Mouse (Mus musculus): ENCODE data around the gene Sema6d. TPM values are rescaled to one million over a fixed set of nuclear protein-coding genes. Genes with fewer than 3 reads are reported as not detected.
A peak's percentile ranks its signal among the peaks of the same experiment; 100 is the strongest.

The Sema6d gene
- 10 to 100 TPM in 1 of 2 experiments, 1 to 10 TPM in 1; 5.7 to 10.4 TPM for total RNA-seq (2021)
- long read RNA-seq, experiment 1, full-length matches to known transcripts = 2 of 10 reads
- long read RNA-seq, experiment 1, partial matches to known transcripts = 2 of 10 reads
- long read RNA-seq, experiment 1, other reads (novel, unspliced or antisense) = 6 of 10 reads
- long read RNA-seq, experiment 2, full-length matches to known transcripts = 1 of 2 reads
- long read RNA-seq, experiment 2, partial matches to known transcripts = 0 of 2 reads
- long read RNA-seq, experiment 2, other reads (novel, unspliced or antisense) = 1 of 2 reads

DNA sequence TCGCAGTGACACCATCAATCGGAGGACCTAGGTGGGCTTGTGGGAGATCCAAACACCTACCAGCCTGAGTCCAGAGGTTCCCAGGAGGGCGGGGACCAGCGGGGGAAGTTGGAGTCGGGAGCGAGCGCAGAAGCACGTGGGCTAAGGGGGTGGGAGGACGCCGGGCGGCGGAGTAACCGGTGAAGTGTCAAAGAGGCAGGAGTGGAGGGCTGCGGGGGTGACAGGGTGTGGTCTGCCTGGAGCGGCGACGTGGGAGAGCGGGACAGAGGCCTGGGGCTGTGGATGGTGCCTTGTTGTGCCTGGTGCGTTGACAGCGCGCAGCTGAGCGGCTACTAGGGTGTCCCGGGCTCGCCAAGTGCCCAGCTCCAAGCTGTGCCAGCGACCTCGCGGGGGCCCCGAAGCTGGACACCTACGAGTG is at the start of gene Sema6d:
Gene Sema6d (plus strand): TSS at position 157 of the 418 bp plus-strand sequence.
- TF ChIP-seq CTCF (IDR thresholded peaks at IDR 0.05) = no peak
- intact Hi-C loops (cut with DNase I) = no loop called here
- Histone ChIP-seq H3K4me3 (peak within 1 kb of the TSS; percentile 67), H3K27ac (no peak within 1 kb of the TSS)
- peak; percentile 12 for DNase-seq

DNA sequence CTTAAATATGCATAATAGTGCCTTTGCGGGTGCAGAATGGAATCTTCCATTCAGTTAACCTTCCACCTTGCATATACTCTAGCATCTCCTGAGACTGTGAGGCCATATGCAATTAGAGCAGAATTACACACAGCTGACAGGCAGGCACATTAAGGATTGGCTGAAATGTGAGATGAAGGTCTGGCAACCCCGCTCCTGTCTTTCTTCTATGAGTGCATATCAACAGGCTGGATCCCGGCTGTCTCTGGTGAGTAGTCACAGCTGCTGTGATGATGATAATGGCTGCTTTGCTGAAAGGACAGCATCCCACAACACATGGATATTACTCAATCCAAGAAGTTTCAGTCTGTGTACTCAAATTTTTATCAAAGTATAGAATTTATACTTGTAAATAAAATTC is 29.9 kb upstream of the Sema6d start:
- no peak overlapping the region for H3K27ac ChIP-seq
- intact Hi-C loops (cut with DNase I) = no loop called here
- no peak for TF ChIP-seq CTCF (IDR thresholded peaks at IDR 0.05)
- H3K4me3 ChIP-seq = no peak overlapping the region
- no peak for DNase-seq

DNA sequence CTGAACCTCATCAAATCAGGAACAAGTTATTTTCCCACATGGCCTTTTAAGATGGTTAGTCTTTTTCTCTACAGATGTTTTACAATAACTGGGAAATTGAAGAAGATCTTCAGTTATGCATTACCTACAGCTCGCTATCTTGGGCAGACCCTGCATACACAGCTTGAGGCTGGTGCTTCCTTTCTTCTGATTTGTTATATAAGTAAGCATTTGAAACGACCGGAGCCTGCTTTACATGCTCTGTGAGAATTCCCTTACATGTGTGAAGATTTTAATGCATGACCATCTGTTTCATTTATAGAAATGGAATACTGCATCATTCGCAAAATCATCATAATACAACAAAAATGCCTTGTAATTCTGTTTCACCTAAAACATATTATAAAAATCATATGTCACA is 21.4 kb upstream of the Sema6d start:
- no peak for TF ChIP-seq CTCF (IDR thresholded peaks at IDR 0.05)
- Histone ChIP-seq H3K4me3 (no peak overlapping the region), H3K27ac (no peak overlapping the region)
- intact Hi-C loops (cut with DNase I) = no loop called here
- DNase-seq = no peak

DNA sequence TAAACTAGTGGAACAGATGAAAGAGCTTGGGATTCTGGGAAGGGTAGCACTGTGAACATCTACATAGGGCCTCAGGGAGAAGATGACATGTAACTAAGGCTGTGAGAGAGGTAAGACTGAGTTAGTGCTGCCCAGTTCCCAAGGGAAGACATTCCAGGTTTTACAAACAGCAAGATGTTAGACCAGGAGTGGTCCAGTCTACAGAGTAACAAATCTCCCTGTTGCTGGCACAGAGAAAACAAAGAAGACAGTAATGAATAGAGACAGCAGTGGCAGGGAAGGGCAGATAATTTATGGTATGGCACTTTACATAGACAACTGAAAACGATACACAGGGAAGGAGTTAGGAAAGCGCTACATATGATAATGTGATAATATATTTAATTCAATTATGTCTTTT is 19.1 kb upstream of the Sema6d start:
- TF ChIP-seq CTCF (IDR thresholded peaks at IDR 0.05) = no peak
- intact Hi-C loops (cut with DNase I) = no loop called here
- DNase-seq = no peak
- H3K4me3 ChIP-seq = no peak overlapping the region
- no peak overlapping the region for H3K27ac ChIP-seq

DNA sequence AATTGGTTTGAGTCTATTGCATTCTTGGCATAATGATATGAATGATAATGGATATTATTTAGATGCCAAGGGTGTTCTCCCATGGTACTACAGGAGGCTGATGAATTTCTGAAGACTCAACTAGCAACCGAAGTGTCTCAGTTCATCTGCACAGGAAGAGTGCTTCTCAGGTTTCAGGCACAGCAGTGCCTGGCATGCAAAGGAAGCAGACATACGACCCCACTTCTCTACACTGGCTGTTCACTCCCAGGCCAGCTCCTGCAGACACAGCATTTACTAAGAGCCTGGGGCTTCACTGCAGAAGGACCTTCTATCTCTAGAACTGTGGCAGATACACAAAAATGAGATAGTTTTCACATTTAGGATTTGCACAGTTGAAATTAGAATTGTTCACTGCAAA is 18.4 kb upstream of the Sema6d start:
- TF ChIP-seq CTCF (IDR thresholded peaks at IDR 0.05) = no peak
- no peak overlapping the region for H3K27ac ChIP-seq
- no peak overlapping the region for H3K4me3 ChIP-seq
- intact Hi-C loops (cut with DNase I) = no loop called here
- no peak for DNase-seq

DNA sequence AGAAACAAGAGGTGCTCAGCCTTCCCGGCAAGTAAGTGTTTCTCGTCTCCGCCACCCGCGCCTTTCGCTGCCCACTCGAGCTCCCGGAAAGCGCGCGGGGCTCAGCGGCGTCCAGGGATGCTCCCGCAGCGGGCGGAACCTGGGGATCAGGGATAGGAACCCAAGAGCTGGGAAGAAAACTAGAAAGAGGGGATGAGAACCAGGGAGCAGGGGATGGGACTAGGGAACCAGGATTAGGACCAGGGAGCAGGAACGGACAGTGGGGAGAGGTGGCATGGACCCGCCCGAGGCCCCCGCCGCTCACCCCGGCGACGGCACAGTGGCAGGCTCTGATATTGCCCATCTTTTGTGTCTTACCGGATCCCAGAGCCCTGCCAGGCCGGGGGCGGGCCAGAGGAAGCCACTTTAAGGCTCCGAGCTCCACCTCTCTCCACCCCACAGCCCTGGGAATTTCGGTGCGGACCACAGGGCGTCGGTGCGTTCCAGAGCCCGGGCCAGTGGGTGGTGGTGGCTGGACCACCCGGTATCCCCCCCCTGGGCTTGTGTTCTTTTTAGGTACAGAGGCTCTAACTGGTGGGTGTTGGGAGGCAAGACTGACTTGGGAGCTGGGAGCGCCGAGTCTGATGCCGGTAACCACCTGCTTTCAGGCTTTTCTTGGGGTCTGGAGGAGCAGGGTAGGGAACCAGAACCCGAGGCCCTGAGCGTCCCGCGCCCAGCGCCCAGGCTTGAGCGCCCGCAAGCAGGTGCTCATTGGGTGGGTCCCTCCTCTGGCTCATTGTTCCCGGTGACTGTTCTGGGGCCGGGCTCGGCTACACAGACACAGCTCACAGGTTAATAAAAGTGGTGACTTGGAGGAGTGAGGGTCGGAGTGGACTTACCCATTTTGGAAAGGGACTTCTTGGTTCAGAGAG is 717 bp downstream of the Sema6d start:
- no peak for TF ChIP-seq CTCF (IDR thresholded peaks at IDR 0.05)
- intact Hi-C loops (cut with DNase I) = no loop called here

DNA sequence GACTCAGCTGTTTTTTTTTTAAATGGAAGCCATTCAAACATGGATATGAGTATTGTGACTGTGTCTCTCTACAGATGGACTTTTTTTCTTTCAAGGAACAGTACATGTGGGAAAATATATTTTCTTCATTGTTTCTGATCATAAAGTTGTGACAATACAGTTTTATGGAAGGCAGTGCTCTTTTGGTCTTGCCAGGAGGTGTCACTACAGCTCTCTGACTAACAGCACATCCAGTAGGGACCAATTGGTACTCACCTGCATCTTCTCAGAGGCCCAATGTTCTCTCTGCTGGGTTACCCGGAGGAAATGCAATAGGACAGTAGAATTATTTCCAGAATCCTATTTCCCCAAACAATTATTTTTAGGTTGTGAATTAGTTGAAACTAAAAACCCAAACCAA is 9.9 kb downstream of the Sema6d start:
- TF ChIP-seq CTCF (IDR thresholded peaks at IDR 0.05) = peak; percentile 38
- DNase-seq = no peak
- Histone ChIP-seq H3K27ac (no peak overlapping the region), H3K4me3 (no peak overlapping the region)
- intact Hi-C loops (cut with DNase I) = loop anchor here (2.0 to 5.0 kb wide), 2 partner anchors 508 to 1089 kb away; no protein-coding TSS in a partner anchor

More for the DNA sequence above, 717 bp downstream of the Sema6d start:
- H3K27ac ChIP-seq = no peak overlapping the region
- H3K4me3 ChIP-seq = peak overlapping the region; percentile 67
- DNase-seq = peak; percentile 12

DNA sequence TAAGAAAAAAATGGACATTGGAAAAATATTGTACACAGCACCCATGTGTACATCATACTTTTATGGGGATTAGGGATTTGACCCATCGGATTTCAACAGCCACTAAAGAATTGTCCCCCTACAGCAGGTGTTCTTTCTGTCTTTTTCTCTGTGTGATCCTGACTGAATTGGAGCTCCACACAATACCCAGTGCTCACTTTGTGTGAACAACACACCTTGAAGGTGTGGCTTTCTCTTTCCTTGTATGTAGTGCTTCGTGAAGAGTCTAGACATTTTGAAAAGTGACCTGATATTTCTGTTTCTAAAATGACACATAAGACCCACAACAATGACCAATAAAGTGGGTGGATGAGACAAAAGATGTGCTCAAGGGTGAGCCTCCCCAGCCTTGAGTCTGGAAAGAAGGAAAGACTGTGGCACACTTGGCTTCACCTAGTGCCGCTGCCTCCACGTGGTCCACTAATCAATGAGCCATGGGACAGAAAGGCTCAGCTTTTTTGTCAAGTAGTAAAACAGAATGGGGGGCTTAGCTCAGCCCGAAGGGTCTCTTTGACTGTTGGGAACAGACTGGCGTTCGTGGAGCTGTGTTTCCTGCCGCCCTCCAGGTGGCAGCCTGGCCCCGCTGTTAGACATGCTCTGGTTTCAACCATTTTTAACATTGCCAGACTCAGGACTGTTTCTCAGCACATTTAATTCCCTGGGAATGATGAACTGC is 10.9 kb downstream of the Sema6d start:
- DNase-seq = peak; percentile 61
- H3K4me3 ChIP-seq = no peak overlapping the region
- intact Hi-C loops (cut with DNase I) = loop anchor here (1.0 to 5.0 kb wide), 3 partner anchors 507 to 1088 kb away; no protein-coding TSS in a partner anchor
- TF ChIP-seq CTCF (IDR thresholded peaks at IDR 0.05) = peak; percentile 90
- no peak overlapping the region for H3K27ac ChIP-seq

DNA sequence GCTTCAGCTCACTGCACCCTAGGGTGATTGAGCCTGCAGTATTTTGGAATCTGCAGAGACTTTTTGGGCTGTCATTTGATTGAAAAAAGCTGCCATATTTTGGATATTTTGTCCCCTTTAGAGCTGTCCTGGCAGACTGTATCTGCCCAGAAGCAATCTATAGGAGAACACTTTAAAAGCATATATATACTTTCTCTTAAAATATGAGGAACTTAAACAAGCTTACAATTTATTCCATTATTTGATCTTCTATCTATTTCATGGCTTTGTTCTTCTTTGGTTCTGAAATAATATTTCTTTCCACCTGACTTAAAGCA is 11.4 kb downstream of the Sema6d start:
- TF ChIP-seq CTCF (IDR thresholded peaks at IDR 0.05) = no peak
- H3K4me3 ChIP-seq = no peak overlapping the region
- intact Hi-C loops (cut with DNase I) = loop anchor here (1.0 to 5.0 kb wide), 3 partner anchors 506 to 1088 kb away; no protein-coding TSS in a partner anchor
- DNase-seq = no peak
- 0 out of 2 replicates have a peak overlapping the region, but pooled peaks have one; percentile 16 for H3K27ac ChIP-seq

DNA sequence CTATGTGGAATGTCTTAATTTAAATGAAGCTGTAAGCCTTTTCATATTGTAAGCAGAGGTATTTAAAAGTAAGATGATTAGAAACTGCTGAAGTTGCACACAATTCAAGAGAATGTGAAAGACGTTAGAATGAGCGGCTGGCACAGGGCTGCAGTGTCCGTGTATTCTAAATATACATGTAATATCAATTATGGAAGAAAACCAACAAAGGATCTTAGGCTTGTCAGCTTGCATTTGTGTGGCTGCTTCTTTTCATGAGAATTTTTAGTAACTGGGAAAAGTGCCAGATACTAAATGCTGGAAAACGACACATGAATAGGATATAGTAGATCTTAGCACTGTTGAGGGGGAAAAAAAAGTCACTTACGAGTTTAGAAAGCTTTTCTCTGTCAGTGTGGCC is 11.8 kb downstream of the Sema6d start:
- H3K4me3 ChIP-seq = no peak overlapping the region
- no peak for DNase-seq
- TF ChIP-seq CTCF (IDR thresholded peaks at IDR 0.05) = no peak
- intact Hi-C loops (cut with DNase I) = loop anchor here (1.0 to 5.0 kb wide), 3 partner anchors 506 to 1087 kb away; no protein-coding TSS in a partner anchor
- 0 out of 2 replicates have a peak overlapping the region, but pooled peaks have one; percentile 16 for H3K27ac ChIP-seq

DNA sequence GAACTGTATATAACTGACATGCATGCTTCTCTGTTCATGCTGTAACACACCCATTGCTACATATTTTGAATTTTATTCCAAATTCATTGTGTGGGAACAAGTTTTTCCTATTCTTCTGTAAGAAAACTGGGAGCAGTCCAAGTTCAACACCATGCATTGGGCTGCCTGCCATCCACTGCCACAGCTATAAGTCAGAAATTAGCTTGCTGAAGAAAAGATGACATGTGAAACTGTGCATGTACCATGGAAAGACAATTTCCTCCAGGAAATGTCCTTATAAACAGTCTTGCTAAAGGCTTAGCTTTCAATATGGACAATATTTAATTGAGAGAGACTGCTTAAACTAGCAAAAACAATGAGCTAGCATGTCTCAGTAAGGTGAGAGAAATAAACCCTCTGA is 13.5 kb downstream of the Sema6d start:
- H3K27ac ChIP-seq = no peak overlapping the region
- H3K4me3 ChIP-seq = no peak overlapping the region
- intact Hi-C loops (cut with DNase I) = loop anchor here (5.0 kb wide), 1 partner anchor 504 kb away; no protein-coding TSS in a partner anchor
- TF ChIP-seq CTCF (IDR thresholded peaks at IDR 0.05) = no peak
- no peak for DNase-seq

DNA sequence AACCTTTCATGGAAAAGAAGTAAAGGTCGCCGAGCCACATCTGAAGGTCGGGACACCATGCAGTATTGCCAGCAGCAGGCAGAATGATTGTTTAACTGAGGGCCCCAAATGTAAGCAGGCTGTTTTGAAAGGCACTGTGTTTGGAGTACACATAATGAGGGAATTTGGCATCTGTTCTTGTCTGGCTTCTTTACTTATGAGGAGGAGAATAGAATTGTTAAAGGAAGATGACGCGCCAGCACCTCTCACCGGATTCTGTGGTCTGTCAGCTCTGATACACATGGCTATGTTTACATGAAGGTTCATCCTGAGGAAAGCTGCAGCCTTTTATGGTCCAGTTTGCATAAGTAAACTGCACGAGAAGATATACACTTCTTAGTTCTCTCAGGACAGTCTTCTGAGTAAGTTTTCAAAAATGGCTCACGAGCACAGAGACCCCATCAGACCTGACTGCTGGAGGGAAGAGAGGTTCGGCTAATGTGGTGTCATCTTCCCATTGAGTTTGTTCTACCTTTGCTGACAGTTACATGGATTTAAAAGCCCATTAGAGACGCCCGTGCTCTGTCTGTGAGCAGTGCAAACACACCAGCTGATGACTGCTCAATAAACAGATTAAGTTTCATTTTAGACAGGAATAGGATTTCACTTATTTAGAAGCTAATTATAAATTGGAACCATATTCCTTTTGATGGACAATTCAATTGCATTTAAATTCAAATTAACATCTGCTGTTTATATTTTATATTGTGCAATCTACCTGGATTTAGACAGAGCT is 28.9 kb downstream of the Sema6d start:
- no peak overlapping the region for H3K4me3 ChIP-seq
- no peak for DNase-seq
- TF ChIP-seq CTCF (IDR thresholded peaks at IDR 0.05) = no peak
- H3K27ac ChIP-seq = no peak overlapping the region
- intact Hi-C loops (cut with DNase I) = no loop called here
